Mouse (Mus musculus): ENCODE measurements around the gene Btn2a2.

GRCm38 (mm10) chr13:23524654-23525053 is 36.0 kb upstream of the Btn2a2 start:
- 0 out of 2 replicates have a peak, but pooled peaks have one; percentile 29 for TF ChIP-seq HCFC1 (IDR thresholded peaks at IDR 0.05; ENCODE audit: low read depth, low read length)
- no peak for TF ChIP-seq MAX (IDR thresholded peaks at IDR 0.05; ENCODE audit: low read length)
